Mouse (Mus musculus): ENCODE measurements around the gene Stx4a. TPM values are rescaled to one million over a fixed set of nuclear protein-coding genes. Genes with fewer than 3 reads are reported as not detected.

Gene Stx4a
- polyA plus RNA-seq, 1 experiment: 90.0 TPM

GRCm38 (mm10) chr7:127850906-127851305 is 26.8 kb downstream of the Stx4a start:
- no peak overlapping the region for H3K4me3 ChIP-seq (ENCODE audit: insufficient read depth, low read length)
- H3K27ac ChIP-seq (ENCODE audit: insufficient read depth, low read length): peak overlapping the region; percentile 43; the same call in 1 of the 2 replicates
- TF ChIP-seq CTCF (IDR thresholded peaks at IDR 0.05; ENCODE audit: borderline replicate concordance, insufficient read depth, low read length) (no peak), POLR2A (IDR thresholded peaks at IDR 0.05; ENCODE audit: low read depth, low read length) (no peak)

DNA sequence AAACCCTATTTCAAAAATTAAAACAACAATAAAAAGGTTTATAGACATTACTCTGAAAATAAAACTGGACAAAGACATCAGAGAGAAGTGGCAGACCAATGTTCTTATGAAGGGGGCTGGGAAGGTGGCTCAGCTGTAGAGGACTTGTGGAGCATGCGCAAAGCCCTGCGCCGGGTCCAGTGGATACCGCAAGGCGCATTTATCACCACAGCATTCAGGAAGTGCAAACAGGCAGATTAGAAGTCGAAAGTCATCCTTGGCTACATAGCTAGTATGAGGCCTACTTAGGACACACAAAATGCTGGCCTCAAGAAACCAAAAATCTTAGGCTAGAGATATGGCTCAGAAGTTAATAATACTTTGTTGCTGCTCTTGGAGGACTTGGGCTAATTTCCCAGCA is 34.2 kb downstream of the Stx4a start:
- Histone ChIP-seq H3K4me3 (ENCODE audit: insufficient read depth, low read length) (no peak overlapping the region), H3K27ac (ENCODE audit: insufficient read depth, low read length) (no peak overlapping the region), H3K4me1 (ENCODE audit: control insufficient read depth, insufficient read depth, low read length) (no peaks in the 10 kb centered on the region)
- TF ChIP-seq POLR2A (IDR thresholded peaks at IDR 0.05; ENCODE audit: low read depth, low read length) (no peak), CTCF (IDR thresholded peaks at IDR 0.05; ENCODE audit: borderline replicate concordance, insufficient read depth, low read length) (no peak)

More at GRCm38 (mm10) chr7:127850906-127851305, 26.8 kb downstream of the Stx4a start:
- H3K4me1 ChIP-seq (ENCODE audit: control insufficient read depth, insufficient read depth, low read length): peaks cover 6% of the 10 kb centered on the region

DNA sequence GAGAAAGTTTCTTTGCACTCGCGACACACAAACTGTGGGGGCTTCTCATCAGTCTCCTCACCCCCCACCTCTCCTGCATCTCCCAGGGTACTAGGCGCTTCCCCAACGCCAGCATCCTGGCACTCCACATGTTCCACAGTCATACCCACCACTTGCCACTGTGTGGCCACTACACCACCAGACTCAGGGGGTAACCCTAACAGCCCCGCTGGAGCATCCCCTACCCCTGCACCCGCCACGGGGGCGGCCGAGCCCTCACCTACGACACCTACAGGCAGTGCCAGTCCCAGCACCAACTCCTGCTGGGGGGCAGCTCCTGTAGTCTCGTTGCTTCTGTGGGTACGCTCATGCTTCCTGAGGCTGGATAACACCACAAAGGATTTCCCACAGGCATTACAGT is 42.3 kb downstream of the Stx4a start:
- H3K4me1 ChIP-seq (ENCODE audit: control insufficient read depth, insufficient read depth, low read length): 0 out of 2 replicates have a peak, but pooled peaks cover 9% of the 10 kb centered on the region
- H3K27ac ChIP-seq (ENCODE audit: insufficient read depth, low read length): no peak overlapping the region
- H3K4me3 ChIP-seq (ENCODE audit: insufficient read depth, low read length): no peak overlapping the region
- TF ChIP-seq CTCF (IDR thresholded peaks at IDR 0.05; ENCODE audit: borderline replicate concordance, insufficient read depth, low read length): no peak
- no peak for TF ChIP-seq POLR2A (IDR thresholded peaks at IDR 0.05; ENCODE audit: low read depth, low read length)

DNA sequence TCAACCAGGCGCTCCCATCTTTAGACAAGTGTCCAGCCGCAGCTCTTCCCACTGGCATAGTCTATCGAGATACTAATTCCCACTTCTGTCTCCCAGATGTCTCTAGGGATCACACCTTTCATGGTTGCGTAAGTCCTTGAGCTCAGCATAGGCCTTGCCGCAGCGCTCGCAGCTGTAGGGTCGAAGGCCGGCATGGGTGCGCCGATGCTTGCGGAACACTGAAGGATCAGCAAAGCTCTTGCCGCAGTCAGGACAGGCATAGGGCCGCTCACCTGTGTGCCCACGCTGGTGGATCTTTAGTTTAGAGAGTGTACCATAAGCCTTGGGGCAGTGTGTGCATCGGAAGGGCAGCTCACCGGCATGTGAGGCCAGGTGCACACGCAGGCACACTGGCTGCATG is 43.5 kb downstream of the Stx4a start:
- Histone ChIP-seq H3K27ac (ENCODE audit: insufficient read depth, low read length) (no peak overlapping the region), H3K4me1 (ENCODE audit: control insufficient read depth, insufficient read depth, low read length) (0 out of 2 replicates have a peak, but pooled peaks cover 9% of the 10 kb centered on the region), H3K4me3 (ENCODE audit: insufficient read depth, low read length) (no peak overlapping the region)
- no peak for TF ChIP-seq POLR2A (IDR thresholded peaks at IDR 0.05; ENCODE audit: low read depth, low read length)

GRCm38 (mm10) chr7:127869149-127869810 is 45.2 kb downstream of the Stx4a start:
- 0 out of 2 replicates have a peak overlapping the region, but pooled peaks have one; percentile 24 for H3K27ac ChIP-seq (ENCODE audit: insufficient read depth, low read length)
- TF ChIP-seq POLR2A (IDR thresholded peaks at IDR 0.05; ENCODE audit: low read depth, low read length): no peak
- TF ChIP-seq CTCF (IDR thresholded peaks at IDR 0.05; ENCODE audit: borderline replicate concordance, insufficient read depth, low read length): no peak
- 0 out of 2 replicates have a peak, but pooled peaks cover 9% of the 10 kb centered on the region for H3K4me1 ChIP-seq (ENCODE audit: control insufficient read depth, insufficient read depth, low read length)
- H3K4me3 ChIP-seq (ENCODE audit: insufficient read depth, low read length): no peak overlapping the region

DNA sequence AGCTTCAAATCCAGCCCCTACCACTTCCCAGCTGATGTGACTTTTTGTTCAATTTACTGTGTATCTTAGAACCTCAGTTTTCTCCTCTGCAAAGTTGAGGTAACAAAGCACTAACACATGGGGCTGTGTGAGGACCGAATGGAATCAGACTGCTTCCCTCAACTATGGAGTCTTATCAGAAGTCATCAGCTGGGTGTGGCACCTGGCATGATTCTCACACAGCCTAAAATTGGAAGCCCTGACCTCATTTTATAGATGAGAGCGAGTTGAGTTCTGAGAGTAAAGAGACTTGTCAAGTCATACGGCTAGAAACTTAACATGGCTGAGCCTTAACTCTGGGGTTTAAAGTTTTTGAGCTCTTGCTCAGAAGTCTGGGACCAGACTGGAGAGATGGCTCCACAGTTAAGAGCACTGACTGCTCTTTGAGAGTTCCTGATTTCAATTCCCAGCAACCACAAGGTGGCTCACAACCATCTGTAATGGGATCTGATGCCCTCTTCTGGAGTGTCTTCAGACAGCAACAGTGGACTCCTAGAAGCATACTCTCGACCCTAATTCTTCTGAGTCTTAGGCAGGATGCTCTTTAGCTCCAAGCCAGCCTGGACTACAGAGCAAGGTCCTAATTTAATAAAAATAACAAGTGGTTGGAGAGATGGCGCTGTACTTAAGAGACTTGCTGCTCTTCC is 46.2 kb downstream of the Stx4a start:
- H3K27ac ChIP-seq (ENCODE audit: insufficient read depth, low read length): no peak overlapping the region; the same call in 1 of the 2 replicates
- H3K4me3 ChIP-seq (ENCODE audit: insufficient read depth, low read length): no peak overlapping the region
- TF ChIP-seq CTCF (IDR thresholded peaks at IDR 0.05; ENCODE audit: borderline replicate concordance, insufficient read depth, low read length) (no peak), POLR2A (IDR thresholded peaks at IDR 0.05; ENCODE audit: low read depth, low read length) (no peak)
- 0 out of 2 replicates have a peak, but pooled peaks cover 9% of the 10 kb centered on the region for H3K4me1 ChIP-seq (ENCODE audit: control insufficient read depth, insufficient read depth, low read length)

DNA sequence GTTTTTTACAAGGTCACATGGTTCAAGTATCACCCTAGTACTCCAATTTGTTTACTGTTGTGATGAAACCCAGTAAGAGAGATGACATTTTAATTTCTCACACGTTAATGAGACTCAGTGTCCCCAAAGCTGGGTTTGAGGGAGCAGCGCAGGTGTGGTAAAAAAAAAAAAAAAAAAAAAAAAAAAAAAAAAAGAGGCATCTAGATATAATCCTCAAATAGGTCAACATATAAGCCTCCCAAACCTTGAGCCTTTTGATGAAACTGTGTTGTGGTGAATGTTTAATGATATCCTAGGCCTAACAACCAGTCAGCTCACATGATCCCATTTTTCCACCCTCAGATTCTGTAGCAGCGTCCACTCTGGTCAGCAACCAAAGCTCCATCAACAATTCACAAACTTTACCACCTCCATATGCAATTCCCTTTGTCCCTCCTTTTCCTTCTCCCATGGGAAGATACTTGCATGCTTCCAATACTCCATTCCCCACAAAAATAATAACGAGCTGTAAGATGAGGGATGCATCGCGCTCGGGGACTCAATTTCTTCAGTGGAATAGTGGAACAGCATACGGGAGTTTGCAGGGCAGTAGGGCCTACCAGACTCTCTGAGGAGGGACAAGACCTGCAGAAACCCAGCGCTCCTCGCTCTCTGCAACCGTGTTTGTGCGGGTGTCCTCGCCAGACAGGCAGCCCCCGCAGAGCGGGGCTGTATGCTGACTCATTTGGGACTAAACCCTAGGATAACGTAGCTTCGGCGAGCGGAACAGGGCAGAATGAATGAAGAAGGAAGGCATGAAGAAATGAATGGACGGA is 50.9 kb downstream of the Stx4a start:
- TF ChIP-seq CTCF (IDR thresholded peaks at IDR 0.05; ENCODE audit: borderline replicate concordance, insufficient read depth, low read length): no peak
- 0 out of 2 replicates have a peak, but pooled peaks have one; percentile 39 for TF ChIP-seq POLR2A (IDR thresholded peaks at IDR 0.05; ENCODE audit: low read depth, low read length)

GRCm38 (mm10) chr7:127875627-127876001 is 51.5 kb downstream of the Stx4a start:
- Histone ChIP-seq H3K4me1 (ENCODE audit: control insufficient read depth, insufficient read depth, low read length) (peaks cover 3% of the 10 kb centered on the region; the same call in 1 of the 2 replicates), H3K27ac (ENCODE audit: insufficient read depth, low read length) (peak overlapping the region; percentile 86), H3K4me3 (ENCODE audit: insufficient read depth, low read length) (peak overlapping the region; percentile 95)
- TF ChIP-seq CTCF (IDR thresholded peaks at IDR 0.05; ENCODE audit: borderline replicate concordance, insufficient read depth, low read length) (no peak), POLR2A (IDR thresholded peaks at IDR 0.05; ENCODE audit: low read depth, low read length) (no peak; the same call in 1 of the 2 replicates)

More for the DNA sequence above, 50.9 kb downstream of the Stx4a start:
- peak overlapping the region; percentile 86 for H3K27ac ChIP-seq (ENCODE audit: insufficient read depth, low read length)
- peak overlapping the region; percentile 95 for H3K4me3 ChIP-seq (ENCODE audit: insufficient read depth, low read length)
- peaks cover 4% of the 10 kb centered on the region; the same call in 1 of the 2 replicates for H3K4me1 ChIP-seq (ENCODE audit: control insufficient read depth, insufficient read depth, low read length)

DNA sequence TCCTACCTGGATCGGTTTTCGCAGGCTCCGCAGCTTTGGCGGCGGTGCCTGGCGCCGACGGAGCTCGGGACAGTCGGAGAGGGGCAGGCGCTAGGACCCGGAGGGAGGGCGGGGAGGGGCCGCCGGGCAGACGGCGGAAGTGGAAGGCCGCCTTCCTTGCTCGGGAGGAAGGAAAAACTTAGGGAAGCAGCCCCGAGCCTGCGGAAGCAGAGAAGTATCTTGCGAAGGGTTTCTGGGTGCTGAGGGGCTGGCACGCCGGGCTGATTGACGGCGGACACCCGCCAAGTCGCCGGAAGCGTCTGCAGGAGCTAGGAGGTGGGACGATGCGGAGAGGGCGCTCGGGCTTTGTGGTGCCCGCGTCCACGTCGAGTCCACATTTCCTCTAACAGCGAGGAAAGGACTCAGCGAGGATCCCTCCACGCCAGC is 52.0 kb downstream of the Stx4a start, which contains the start of gene Zfp646:
TSS of gene Zfp646 (plus strand) at position 181 of the 426 bp plus-strand sequence.
- TF ChIP-seq CTCF (IDR thresholded peaks at IDR 0.05; ENCODE audit: borderline replicate concordance, insufficient read depth, low read length) (no peak), POLR2A (IDR thresholded peaks at IDR 0.05; ENCODE audit: low read depth, low read length) (no peak)
- Histone ChIP-seq H3K4me3 (ENCODE audit: insufficient read depth, low read length) (peak within 1 kb of the TSS; percentile 95), H3K27ac (ENCODE audit: insufficient read depth, low read length) (peak within 1 kb of the TSS; percentile 86), H3K4me1 (ENCODE audit: control insufficient read depth, insufficient read depth, low read length) (peaks cover 3% of the 10 kb centered on the region; the same call in 1 of the 2 replicates)

Data from embryonic fibroblast, embryonic 13.5 days (primary cell).